Mouse (Mus musculus) adrenal gland, postnatal 10 days (tissue): Measurements from ENCODE around the gene Gm10340. TPM values are rescaled to one million over a fixed set of nuclear protein-coding genes. Genes with fewer than 3 reads are reported as not detected.
"Not testable (repeated sequence)": the region's sequence is repeated elsewhere in the genome, so short reads cannot be mapped to it uniquely, and the experiment has no call there.

ENCODE experiments used
- DNase-seq: peaks from one replicate; pipeline ENCODE4 v3.0.0; 2021; ENCODE audit warnings: mixed read lengths
- long read RNA-seq, 2 experiments: library from polyadenylated mRNA; stranded (forward); transcript quantifications; one replicate each; pipeline ENCODE4 v2.0.0; 2021
- total RNA-seq, 2 experiments: library from RNA; stranded (reverse); gene quantifications; 2 replicates each; pipeline ENCODE4 v1.2.3; 2021

Gm10340 gene
- total RNA-seq, result not detected
- long read RNA-seq, experiment 1, result 0 reads
- long read RNA-seq, experiment 2, result 0 reads

DNA sequence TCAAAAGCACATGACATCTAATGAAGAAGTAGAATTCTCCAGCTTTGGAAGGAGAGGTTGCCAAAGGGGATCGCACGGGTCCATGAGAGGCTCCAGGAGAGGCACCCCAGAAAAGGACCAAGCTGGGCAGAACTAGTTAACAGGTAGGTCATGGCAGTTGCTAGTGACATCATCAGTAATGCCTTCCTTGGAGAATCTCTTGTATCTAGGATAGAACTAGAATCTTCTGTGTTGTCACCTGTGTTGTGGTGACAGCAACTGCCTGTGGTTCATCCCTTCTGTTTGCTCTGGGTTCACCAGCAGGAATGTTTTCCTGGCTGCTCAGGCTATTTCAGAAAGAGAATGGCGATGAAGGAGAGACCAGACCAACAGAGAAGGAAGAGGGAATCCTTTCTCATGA is at the start of gene Gm10340:
TSS of gene Gm10340 (plus strand) at position 301 of the 400 bp plus-strand sequence.
- not testable (repeated sequence) for DNase-seq

- DNase-seq, result not testable (repeated sequence)
These were observed 17.7 kb upstream of the Gm10340 start for GRCm38 (mm10) chr14:3116051-3116450.

DNA sequence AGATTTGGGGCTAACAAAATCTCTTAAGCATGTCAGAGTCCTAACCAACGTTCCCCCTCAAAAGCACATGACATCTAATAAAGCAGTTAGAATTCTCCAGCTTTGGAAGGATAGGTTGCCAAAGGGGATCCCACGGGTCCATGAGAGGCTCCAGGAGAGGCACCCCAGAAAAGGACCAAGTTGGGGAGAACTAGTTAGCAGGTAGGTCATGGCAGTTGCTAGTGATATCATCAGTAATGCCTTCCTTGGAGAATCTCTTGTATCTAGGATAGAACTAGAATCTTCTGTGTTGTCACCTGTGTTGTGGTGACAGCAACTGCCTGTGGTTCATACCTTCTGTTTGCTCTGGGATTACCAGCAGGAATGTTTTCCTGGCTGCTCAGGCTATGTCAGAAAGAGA is 54.2 kb downstream of the Gm10340 start, which contains the start of gene Gm5795:
TSS of gene Gm5795 (plus strand) at position 301 of the 400 bp plus-strand sequence.
- DNase-seq, result not testable (repeated sequence)

Other genes starting within 250 kb of the Gm10340 start
- not detected for gene Gm2888, start 104.0 kb upstream of the Gm10340 start, total RNA-seq
- gene Gm2897, start 84.7 kb upstream of the Gm10340 start, total RNA-seq, result 1 to 10 TPM in 1 of 2 experiments, under 1 TPM in 1; 0.82 to 1.1 TPM
- gene Gm5795, start 54.3 kb downstream of the Gm10340 start, total RNA-seq, result not detected
- 1 to 10 TPM; 1.2 to 1.7 TPM for gene D830030K20Rik, start 74.5 kb downstream of the Gm10340 start, total RNA-seq
- not detected for gene Gm2956, start 198.6 kb downstream of the Gm10340 start, total RNA-seq